Mouse (Mus musculus) activated CD4-positive, CD25-positive, alpha-beta regulatory T cell, adult 4 months (primary cell): ENCODE data around the gene Tnfrsf25. TPM values are rescaled to one million over a fixed set of nuclear protein-coding genes. Genes with fewer than 3 reads are reported as not detected.
A peak's percentile ranks its signal among the peaks of the same experiment; 100 is the strongest.

Experiments used
- ATAC-seq: one replicate; pipeline ENCODE4 v1.8.0; 2017
- polyA plus RNA-seq, 2 experiments: library from polyadenylated mRNA; unstranded; fragments of 100-300 nt; shearing (Covaris generic); gene quantifications; one replicate each; pipeline ENCODE4 v1.2.1; 2017

Tnfrsf25 gene
- polyA plus RNA-seq, 2 experiments from 2014 or later: 132 to 150 TPM

DNA sequence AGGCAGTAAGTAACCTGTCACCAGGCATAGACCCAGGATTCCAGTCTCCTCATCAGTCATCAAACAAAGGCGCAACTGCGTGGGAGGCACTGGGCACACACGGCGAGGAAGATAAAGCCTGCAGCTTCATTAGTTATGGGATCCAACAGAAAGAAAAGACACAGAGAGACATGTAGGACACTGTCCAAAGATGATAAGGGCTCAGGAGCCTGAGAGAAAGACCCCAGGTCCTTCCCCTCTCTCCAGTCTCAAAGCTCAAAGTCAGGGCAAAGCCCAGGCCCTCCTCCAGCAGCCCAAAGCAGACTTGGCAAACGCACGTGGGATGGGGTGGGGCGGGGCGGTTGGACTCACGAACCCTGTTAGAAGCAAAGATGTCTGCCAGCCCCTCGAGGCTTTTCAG is 29.7 kb downstream of the Tnfrsf25 start:
- no peak for ATAC-seq

DNA sequence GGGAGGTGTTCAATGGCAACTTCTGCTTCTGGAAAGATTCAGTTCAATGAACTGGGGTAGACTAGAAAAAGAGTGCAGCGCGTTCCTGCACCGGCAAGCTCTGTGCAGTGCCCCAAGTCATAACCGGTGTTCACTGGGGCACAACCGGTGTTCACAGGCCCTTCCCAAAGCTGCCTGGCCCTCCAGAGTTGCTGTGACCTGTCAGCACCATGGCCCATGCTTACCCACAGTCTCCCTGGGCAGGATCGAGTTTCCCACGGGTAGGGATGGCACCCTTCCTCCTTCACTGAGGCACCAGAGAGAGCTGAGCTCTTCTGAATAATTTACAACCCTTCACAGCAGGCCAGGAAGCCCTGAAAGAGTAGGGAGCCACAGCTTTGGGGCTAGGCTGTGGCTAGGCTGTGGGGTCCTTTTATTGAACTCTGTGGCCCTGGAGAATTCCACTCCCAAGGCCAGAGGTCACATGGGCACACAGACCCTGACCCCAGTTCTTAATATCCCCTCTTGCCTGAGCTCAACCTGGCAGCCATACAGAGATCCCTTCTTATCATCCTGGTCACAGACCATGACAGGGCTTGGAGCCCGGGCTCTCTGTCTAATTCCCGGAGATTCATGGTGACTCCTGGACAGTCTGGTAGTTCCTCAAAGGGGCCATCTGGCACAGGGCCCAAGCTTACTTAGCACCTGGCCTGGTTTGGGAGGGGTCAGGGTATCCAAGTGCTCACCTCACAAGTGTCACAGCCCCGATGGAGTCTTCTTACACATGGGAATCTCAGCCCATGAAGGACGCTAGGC is 30.5 kb downstream of the Tnfrsf25 start:
- ATAC-seq: no peak

DNA sequence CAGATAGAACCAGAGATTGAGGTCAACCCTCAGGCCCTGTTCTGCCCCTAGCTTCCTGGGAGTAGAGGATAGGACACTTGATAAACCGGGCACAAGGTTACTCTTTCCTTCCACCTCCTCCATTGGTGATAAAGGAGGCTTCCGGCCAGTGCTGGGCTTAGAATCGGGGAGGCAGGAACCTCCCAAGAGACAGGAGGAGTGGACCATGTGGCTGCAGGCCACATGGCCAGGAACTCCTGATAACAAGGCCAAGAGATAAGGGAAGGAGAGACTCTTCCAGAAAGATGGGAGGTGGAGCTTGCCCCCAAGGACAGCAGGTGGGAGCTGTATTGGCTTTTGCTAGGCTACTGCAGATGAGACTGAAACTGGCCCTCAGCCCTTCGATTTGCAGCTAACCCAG is 34.8 kb downstream of the Tnfrsf25 start:
- no peak for ATAC-seq

DNA sequence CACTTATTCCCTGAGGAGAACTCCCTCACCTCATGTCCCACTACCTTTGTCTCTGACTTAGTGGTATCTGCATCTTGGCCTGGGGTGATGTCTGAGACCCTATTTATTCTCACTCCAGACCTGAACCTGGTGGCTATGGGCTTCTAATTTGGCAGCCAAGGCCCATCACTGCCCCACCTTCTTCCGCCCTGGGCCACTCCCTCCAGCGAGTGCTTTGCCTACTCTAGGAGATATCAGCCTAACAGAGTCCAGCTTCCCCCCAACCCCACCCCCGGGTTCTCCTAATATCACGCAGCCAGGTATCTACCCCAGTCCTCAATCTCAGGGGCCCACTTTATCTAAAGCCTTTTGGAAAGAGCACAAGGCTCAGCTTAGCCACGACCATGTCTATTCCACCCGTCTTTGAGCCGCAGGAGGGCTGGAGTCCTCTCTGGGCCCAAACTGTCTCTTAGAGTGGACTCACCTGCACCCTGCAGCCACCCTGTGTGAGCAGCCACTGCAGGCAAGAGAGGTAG is 35.8 kb downstream of the Tnfrsf25 start:
- ATAC-seq: no peak

DNA sequence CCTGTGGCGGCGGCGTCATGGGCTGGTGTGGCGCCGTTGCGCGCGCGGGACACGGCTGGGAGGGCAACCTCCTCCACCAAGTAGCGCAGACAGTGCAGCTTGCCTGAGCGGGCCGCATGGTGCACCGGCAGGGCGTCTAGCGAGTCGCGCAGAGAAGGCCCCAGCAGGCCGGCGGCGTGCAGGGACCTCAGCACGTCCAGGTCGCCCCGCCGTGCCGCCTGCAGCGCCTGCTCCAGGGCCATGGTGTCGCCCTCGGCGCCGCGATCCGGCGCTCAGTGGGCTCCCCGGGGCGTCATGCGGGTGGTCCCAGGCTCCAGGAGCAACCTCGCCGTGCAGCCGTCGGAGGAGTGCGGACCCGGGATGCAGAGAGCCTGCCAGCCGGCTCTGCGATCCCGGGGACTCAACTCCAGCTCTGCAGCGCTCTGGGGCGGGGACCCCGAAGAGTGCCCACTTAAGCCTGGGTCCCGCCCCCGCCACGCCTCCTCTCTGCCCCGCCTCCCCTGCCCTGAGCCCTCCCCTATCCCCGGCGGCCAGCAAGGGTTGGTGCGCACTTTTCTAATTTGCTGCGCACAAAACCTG is 36.3 kb downstream of the Tnfrsf25 start, which contains the start of gene Espn:
TSS of gene Espn (minus strand) at position 406 of the 579 bp plus-strand sequence.
- no peak for ATAC-seq

DNA sequence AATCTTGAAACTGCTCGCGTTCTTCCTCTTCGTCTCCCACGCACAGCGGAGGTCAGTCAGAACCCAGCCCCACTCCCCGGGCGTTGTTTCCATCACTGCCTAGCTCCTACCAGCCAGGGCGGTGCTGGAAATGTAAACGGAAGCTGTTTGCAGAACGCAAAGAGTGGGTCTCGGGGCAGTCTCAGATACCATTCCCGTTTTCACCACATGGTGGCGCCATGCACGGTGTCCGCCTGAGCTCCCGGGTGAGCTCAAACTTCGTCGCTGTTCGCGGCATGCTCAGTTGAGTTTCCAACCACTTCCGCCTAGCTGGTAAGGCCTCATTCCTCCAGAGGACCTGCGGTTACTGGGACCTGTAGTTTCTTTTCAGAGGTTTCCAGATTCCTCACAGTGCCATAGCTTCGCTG is 38.0 kb downstream of the Tnfrsf25 start:
- peak; percentile 94 for ATAC-seq

DNA sequence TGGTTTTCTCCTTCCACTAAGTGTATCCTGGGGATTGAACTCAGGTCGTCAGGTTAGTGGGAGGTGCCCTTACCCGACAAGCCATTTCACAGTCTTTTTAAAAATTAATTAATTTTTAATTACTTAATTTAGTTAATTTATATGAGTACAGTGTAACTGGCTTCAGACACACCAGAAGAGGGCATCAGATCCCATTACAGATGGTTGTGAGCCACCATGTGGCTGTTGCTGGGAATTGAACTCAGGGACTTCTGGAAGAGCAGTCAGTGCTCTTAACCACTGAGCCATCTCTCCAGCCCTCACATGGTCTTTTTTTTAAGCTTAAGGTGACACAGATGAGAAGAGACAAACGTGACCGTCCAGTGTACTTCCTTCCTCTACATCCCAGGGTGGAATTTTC is 39.3 kb downstream of the Tnfrsf25 start:
- ATAC-seq: no peak

DNA sequence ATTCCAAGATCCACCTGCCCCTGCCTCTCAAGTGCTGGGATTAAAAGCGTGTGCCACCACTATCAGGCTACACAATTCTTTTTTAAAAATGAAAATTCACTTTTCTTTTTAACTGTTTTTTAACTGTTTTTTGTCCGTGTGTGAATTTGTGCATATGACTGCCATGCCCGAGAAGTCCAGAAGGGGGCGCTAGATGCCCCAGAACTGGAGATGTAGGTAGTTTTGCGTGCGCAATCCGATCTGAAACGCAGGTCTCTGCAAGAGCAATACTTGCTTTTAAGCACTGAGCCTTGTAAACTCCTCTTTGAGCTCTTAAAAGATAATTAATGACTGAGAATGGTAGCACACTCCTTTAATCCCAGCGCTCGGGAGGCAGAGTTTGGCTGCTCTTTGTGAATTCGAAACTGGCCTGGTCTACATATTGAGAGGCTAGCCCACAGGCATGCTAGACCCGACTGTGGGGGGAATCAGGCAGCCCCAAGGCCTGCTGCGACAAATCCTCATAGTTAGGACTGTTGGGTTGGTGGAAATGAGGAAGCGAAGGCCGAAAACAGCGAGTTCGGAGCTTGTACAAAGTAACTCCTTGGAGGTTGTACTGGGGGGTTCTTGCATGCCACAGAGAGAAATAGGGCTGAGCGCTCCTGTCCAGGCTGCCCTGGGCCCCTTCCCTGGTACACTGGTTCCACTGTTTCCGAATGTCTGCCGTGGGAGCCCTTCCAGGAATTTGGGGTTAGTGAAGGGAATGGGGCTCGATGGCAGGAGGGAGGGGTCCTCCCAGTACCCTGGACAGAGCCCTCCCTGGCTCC is 42.2 kb downstream of the Tnfrsf25 start:
- ATAC-seq: no peak

DNA sequence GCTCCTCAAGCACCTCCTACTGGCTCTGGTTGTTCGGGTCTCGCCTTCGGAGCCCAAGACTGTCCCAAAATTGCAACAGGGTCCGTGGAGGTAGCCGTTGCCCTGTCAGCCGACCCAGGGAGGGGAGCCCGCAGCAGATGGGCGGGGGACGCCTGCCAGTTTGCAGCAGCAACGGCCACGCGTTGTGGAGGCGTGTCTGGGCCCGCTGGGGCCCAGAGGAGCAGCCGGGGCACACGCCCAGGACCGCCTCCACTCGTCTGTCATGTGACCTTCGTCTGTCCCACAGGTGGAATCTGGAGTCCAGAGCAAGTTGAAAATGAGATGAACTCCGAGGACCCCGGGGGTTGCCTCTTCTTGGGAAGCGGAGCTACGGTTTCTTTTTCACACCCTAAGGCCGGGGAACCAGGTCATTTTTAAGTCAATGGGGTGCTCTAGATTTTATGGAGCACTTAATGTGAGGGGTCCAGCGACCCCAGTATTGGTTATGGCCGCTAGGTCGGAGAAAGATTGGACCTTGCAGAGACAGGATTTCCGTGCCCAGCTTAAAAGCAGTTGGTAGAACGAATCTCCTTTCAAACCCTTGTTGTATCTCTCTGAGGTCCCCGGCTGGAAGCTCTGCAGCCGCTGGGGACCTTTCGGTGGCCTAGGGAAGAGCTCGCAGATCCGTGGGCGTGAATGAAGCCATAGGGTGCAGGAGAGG is 43.0 kb downstream of the Tnfrsf25 start, which contains the start of gene Hes2:
TSS of gene Hes2 (plus strand) at position 283 of the 700 bp plus-strand sequence.
- no peak for ATAC-seq

DNA sequence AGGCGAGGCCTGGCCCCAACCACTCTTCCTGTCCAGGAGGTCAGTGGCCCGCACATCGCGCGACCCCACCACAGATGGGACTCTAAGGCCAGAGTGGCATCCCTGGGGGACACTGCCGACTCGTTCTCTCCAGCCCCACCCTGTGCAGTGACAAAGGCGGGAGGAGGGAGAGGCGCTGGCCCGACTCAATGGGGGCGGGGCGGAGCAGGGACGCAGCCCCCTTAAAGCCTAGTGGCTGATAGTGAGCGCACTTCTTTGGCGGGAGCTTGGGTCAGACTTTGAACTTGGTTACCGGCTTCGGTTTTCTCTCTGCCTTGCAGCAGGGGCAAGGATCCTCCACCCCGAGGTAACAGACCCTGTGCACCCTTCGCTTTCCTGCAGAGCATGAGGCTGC is 43.5 kb downstream of the Tnfrsf25 start:
- no peak for ATAC-seq

DNA sequence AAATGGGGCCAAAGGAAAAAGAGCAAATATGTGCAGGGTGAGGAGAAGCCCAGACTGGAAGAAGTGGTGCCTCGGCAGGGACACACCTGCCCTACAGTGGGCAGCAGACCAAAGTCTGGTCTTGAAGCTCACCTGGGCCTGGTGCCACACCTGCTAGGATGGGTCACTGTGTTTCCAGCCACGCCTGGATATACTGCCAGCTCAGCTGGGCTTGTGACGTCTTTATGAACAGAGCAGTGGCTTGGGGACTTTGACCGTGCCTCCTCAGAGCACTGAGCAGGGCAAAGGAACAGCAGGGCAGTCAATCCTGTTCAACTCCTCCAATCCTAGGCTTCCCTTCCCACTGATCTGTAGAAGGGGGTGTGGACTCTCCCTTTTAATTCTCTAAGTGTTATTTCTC is 45.0 kb downstream of the Tnfrsf25 start:
- ATAC-seq: no peak

DNA sequence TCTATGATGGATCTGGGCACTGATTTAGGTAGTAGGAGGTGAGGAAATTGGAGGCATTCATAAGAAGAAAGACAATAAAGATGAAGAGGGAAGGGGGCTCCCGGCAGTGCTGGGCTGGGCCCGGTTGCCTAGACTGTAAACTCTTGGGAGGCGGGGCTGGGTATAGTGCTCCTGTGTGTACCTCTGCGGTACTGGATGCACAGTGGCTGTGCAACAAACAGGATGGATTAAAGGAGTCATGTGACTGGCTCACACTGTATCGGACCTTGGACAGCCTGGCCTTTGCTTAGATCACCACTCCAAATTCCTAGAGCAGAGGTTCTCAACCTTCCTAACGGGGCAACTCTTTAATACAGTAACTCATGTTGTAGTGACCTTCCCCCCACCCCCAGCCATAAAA is 45.9 kb downstream of the Tnfrsf25 start:
- ATAC-seq: no peak

DNA sequence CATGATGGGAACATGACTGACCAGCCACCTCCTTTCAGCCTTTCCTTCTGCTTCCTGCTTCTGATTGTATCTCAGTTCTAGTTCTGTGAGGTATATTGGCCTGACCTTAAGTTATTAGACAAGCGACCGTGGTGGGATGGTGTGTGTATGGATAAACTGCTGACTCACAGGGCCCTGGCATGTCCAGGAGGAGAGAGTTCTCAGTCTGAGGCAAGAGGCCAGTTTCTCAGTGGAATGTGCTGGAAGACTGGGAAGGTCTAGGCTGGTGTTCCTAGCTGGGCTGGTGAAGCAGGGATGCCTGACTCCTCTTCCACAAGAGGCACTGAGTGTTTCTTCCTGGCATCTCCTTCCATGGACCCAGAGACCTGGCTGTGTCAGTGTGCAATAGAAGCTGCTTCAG is 47.0 kb downstream of the Tnfrsf25 start:
- no peak for ATAC-seq

DNA sequence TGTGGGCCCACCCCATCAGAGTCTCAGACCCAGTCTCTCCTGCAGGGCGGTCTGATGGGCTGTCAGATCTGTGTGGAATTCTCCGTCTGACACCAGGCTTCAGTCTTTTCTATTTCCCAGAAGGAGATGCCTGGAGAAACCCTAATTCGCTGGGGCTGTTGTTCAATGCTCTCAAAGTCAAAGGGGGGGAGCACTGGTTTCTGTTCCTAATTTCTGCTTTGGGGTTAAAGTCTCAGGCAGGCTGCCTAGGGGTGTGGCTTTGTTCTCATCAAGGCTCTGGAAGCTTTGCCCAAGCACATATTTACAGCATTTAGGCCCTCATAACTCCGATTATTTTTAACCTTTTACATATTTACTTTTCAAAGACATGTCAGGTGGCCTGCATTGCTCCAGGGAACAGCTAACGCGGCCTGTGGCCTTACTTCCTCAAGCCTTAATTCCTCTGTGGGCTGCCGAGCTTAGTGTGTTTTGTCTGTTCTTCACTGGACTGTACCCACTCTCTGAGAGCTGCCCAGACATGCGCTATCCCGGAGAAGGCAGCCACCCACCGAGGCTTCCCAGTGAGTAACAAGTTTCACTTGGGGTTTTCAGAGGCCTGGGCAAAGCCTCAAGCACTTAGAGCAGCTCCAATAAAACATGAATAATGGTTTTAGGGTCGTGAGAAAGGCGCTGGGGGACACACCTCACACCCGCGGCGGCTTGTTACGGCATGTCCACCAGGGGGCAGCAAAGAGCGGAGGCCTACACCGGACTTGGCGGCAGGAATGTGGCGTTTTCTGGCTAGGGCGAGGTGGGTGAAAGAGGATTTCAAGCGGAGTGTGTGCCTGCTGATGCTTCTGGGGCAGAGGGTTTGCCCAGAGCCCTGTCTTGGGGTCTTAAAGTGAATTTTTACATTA is 49.5 kb downstream of the Tnfrsf25 start:
- ATAC-seq: no peak

DNA sequence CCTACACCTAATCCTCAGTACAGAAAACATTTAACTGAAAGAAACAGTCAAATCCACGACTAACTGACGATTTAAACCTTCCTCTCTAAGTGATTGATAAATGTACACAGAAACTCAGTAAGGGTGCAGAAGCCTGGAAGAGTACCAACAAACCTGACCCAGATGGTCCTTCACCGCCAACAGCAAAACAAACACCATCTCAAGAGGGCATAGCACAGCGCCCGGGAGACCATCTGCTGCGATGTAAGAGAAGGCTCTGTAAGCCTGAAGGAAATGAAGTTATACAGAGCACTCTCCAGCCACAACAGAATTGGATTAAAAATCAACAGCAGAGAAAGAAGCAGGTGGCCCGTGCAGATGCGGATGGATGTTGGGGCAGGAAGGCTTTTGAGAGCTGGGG is 52.3 kb downstream of the Tnfrsf25 start:
- no peak for ATAC-seq

DNA sequence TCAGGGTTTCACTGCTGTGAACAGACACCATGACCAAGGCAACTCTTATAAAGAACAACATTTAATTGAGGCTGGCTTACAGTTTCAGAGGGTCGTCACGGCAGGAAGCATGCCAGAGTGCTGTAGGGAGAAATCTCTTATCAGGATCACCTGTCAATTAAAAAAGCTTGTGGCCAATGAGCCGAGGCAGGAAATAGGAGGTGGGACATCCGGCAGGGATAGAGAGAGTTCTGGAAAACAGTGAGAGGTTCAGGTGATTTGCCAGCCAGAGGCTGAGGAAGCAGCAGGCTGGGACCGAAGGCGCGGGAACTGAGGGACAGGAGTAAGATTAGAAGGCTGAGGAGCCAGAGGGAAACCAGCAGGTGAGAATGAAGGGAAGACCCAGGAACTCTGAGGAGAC is 53.4 kb downstream of the Tnfrsf25 start:
- no peak for ATAC-seq

Other genes starting within 250 kb of the Tnfrsf25 start
- 10 to 100 TPM; 27.9 to 31.7 TPM for gene Dnajc11, start 182.2 kb upstream of the Tnfrsf25 start, polyA plus RNA-seq
- 100 to 1,000 TPM in 1 of 2 experiments, 10 to 100 TPM in 1; 89.8 to 107 TPM for gene Thap3, start 126.9 kb upstream of the Tnfrsf25 start, polyA plus RNA-seq
- gene Phf13, start 119.7 kb upstream of the Tnfrsf25 start, polyA plus RNA-seq: 1 to 10 TPM; 2.3 to 3.0 TPM
- gene Klhl21, start 107.1 kb upstream of the Tnfrsf25 start, polyA plus RNA-seq: 1 to 10 TPM; 2.2 to 4.2 TPM
- 10 to 100 TPM; 14.1 to 22.0 TPM for gene Zbtb48, start 88.3 kb upstream of the Tnfrsf25 start, polyA plus RNA-seq
- gene Tas1r1, start 77.4 kb upstream of the Tnfrsf25 start, polyA plus RNA-seq: not detected
- 10 to 100 TPM; 11.3 to 14.6 TPM for gene Nol9, start 76.6 kb upstream of the Tnfrsf25 start, polyA plus RNA-seq
- 1 to 10 TPM; 1.3 to 2.6 TPM for gene Plekhg5, start 43.4 kb upstream of the Tnfrsf25 start, polyA plus RNA-seq
- 1 to 10 TPM; 6.9 to 8.3 TPM for gene Espn, start 36.4 kb downstream of the Tnfrsf25 start, polyA plus RNA-seq
- not detected for gene Hes2, start 42.9 kb downstream of the Tnfrsf25 start, polyA plus RNA-seq
- 100 to 1,000 TPM; 134 to 172 TPM for gene Acot7, start 62.2 kb downstream of the Tnfrsf25 start, polyA plus RNA-seq
- gene Gpr153, start 158.3 kb downstream of the Tnfrsf25 start, polyA plus RNA-seq: not detected
- gene Hes3, start 175.7 kb downstream of the Tnfrsf25 start, polyA plus RNA-seq: not detected
- 1 to 10 TPM; 7.2 to 7.7 TPM for gene Icmt, start 181.3 kb downstream of the Tnfrsf25 start, polyA plus RNA-seq
- not detected for gene Rnf207, start 203.1 kb downstream of the Tnfrsf25 start, polyA plus RNA-seq
- 1,000 to 10,000 TPM; 1,059 to 1,071 TPM for gene Rpl22, start 209.8 kb downstream of the Tnfrsf25 start, polyA plus RNA-seq
- under 1 TPM in 1 of 2 experiments, not detected in 1; 0.19 TPM for gene Chd5, start 222.7 kb downstream of the Tnfrsf25 start, polyA plus RNA-seq